Mouse (Mus musculus) midbrain, embryonic 15.5 days (tissue): ENCODE measurements around the gene Kansl1. TPM values are rescaled to one million over a fixed set of nuclear protein-coding genes. Genes with fewer than 3 reads are reported as not detected.

Experiments used
- ATAC-seq: fragments of 200-750 bp; cut with Nextera tagmentation; replicated peaks from 2 replicates; pipeline ENCODE4 v1.8.0; 2017; ENCODE audit warnings: moderate TSS enrichment
- H3K27ac ChIP-seq: fragments of 300-500 bp; sonication (generic); 2 replicates; pipeline ENCODE4 v1.5.1; 2015; ENCODE audit warnings: mild to moderate bottlenecking, inconsistent platforms
- H3K27me3 ChIP-seq: fragments of 300-500 bp; sonication (generic); replicated peaks from 2 replicates; pipeline ENCODE4 v1.6.1; 2015; ENCODE audit warnings: inconsistent platforms
- H3K36me3 ChIP-seq: fragments of 300-500 bp; sonication (generic); replicated peaks from 2 replicates; pipeline ENCODE4 v1.6.1; 2015; ENCODE audit warnings: inconsistent platforms
- H3K4me1 ChIP-seq: fragments of 300-500 bp; sonication (generic); 2 replicates; pipeline ENCODE4 v1.6.1; 2015; ENCODE audit warnings: inconsistent platforms
- H3K4me2 ChIP-seq: fragments of 300-500 bp; sonication (generic); 2 replicates; pipeline ENCODE4 v1.6.1; 2015; ENCODE audit warnings: inconsistent platforms, mild to moderate bottlenecking, moderate library complexity
- H3K4me3 ChIP-seq: fragments of 300-500 bp; sonication (generic); 2 replicates; pipeline ENCODE4 v1.5.1; 2015; ENCODE audit warnings: mild to moderate bottlenecking, inconsistent platforms
- H3K9ac ChIP-seq: fragments of 300-500 bp; sonication (generic); 2 replicates; pipeline ENCODE4 v1.6.1; 2015; ENCODE audit warnings: mild to moderate bottlenecking, inconsistent platforms
- H3K9me3 ChIP-seq: fragments of 300-500 bp; sonication (generic); 2 replicates; pipeline ENCODE4 v1.6.1; 2016; ENCODE audit warnings: inconsistent platforms
- WGBS: fragments of 180-500 bp; shearing (Covaris S2); methylation state at CpG from one replicate; pipeline ENCODE4 v1.1.7; 2015; ENCODE audit warnings: mixed read lengths; 5-methylcytosine and 5-hydroxymethylcytosine counted together
- polyA plus RNA-seq: library from polyadenylated mRNA; unstranded; fragments of >200 nt; fragmentation: Nextera tagmentation; extraction: Ambion mirVana; gene quantifications from 2 replicates; pipeline ENCODE4 v1.2.1, GENCODE M21; 2015

Gene Kansl1
- polyA plus RNA-seq, 1 experiment from 2014 or later = 31.1 TPM

GRCm38 (mm10) chr11:104332105-104332504 is 136.6 kb downstream of the Kansl1 start:
- WGBS = 84% methylated on average over 5 of the region's 5 CpGs
- H3K36me3 ChIP-seq = peaks cover 29% of the 10 kb centered on the region
- H3K4me3 ChIP-seq = no peak overlapping the region
- H3K27ac ChIP-seq = peak overlapping the region; percentile 41; the same call in 1 of the 2 replicates
- ATAC-seq = no peak
- H3K4me2 ChIP-seq = no peak overlapping the region
- no peaks in the 10 kb centered on the region for H3K9me3 ChIP-seq
- no peaks in the 10 kb centered on the region for H3K27me3 ChIP-seq
- H3K9ac ChIP-seq = no peak overlapping the region
- no peaks in the 10 kb centered on the region for H3K4me1 ChIP-seq

GRCm38 (mm10) chr11:104331208-104331607 is 137.5 kb downstream of the Kansl1 start:
- H3K27me3 ChIP-seq = no peaks in the 10 kb centered on the region
- peaks cover 30% of the 10 kb centered on the region for H3K36me3 ChIP-seq
- 0 out of 2 replicates have a peak overlapping the region, but pooled peaks have one; percentile 12 for H3K27ac ChIP-seq
- H3K4me2 ChIP-seq = no peak overlapping the region
- H3K4me3 ChIP-seq = no peak overlapping the region
- H3K9ac ChIP-seq = no peak overlapping the region
- ATAC-seq = no peak
- H3K4me1 ChIP-seq = no peaks in the 10 kb centered on the region
- H3K9me3 ChIP-seq = no peaks in the 10 kb centered on the region
- 88% methylated on average over 3 of the region's 3 CpGs for WGBS

GRCm38 (mm10) chr11:104330151-104330550 is 138.5 kb downstream of the Kansl1 start:
- Histone ChIP-seq H3K4me1 (no peaks in the 10 kb centered on the region), H3K4me2 (no peak overlapping the region), H3K9me3 (no peaks in the 10 kb centered on the region), H3K27me3 (no peaks in the 10 kb centered on the region), H3K9ac (no peak overlapping the region), H3K4me3 (no peak overlapping the region), H3K27ac (0 out of 2 replicates have a peak overlapping the region, but pooled peaks have one; percentile 12), H3K36me3 (peaks cover 21% of the 10 kb centered on the region)
- WGBS = 85% methylated on average over 4 of the region's 4 CpGs
- no peak for ATAC-seq

GRCm38 (mm10) chr11:104329185-104329926 is 139.3 kb downstream of the Kansl1 start:
- 79% methylated on average over 11 of the region's 11 CpGs for WGBS
- Histone ChIP-seq H3K4me1 (no peaks in the 10 kb centered on the region), H3K27me3 (no peaks in the 10 kb centered on the region), H3K9ac (no peak overlapping the region), H3K4me2 (no peak overlapping the region), H3K9me3 (no peaks in the 10 kb centered on the region), H3K4me3 (no peak overlapping the region), H3K27ac (no peak overlapping the region), H3K36me3 (peaks cover 16% of the 10 kb centered on the region)
- ATAC-seq = no peak

DNA sequence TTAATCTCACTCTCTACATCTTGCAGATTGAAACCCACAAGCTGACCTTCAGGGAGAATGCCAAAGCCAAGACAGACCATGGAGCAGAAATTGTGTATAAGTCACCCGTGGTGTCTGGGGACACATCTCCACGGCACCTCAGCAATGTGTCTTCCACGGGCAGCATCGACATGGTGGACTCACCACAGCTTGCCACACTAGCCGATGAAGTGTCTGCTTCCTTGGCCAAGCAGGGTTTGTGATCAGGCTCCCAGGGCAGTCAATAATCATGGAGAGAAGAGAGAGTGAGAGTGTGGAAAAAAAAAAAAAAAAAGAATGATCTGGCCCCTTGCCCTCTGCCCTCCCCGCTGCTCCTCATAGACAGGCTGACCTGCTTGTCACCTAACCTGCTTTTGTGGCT is 140.7 kb downstream of the Kansl1 start:
- H3K4me3 ChIP-seq = no peak overlapping the region
- no peak overlapping the region for H3K9ac ChIP-seq
- no peaks in the 10 kb centered on the region for H3K27me3 ChIP-seq
- WGBS = 89% methylated on average over 6 of the region's 6 CpGs
- H3K27ac ChIP-seq = no peak overlapping the region
- peaks cover 9% of the 10 kb centered on the region; the same call in 1 of the 2 replicates for H3K36me3 ChIP-seq
- no peak for ATAC-seq
- H3K4me2 ChIP-seq = no peak overlapping the region
- no peaks in the 10 kb centered on the region for H3K9me3 ChIP-seq
- no peaks in the 10 kb centered on the region for H3K4me1 ChIP-seq

- no peak overlapping the region for H3K9ac ChIP-seq
- 100% methylated on average over 1 of the region's 1 CpGs for WGBS
- peaks cover 14% of the 10 kb centered on the region; the same call in 1 of the 2 replicates for H3K36me3 ChIP-seq
- no peaks in the 10 kb centered on the region for H3K4me1 ChIP-seq
- no peak for ATAC-seq
- H3K9me3 ChIP-seq = no peaks in the 10 kb centered on the region
- H3K27ac ChIP-seq = no peak overlapping the region
- H3K4me3 ChIP-seq = no peak overlapping the region
- H3K27me3 ChIP-seq = no peaks in the 10 kb centered on the region
- no peak overlapping the region for H3K4me2 ChIP-seq
Measured at GRCm38 (mm10) chr11:104327462-104327861, 141.2 kb downstream of the Kansl1 start.

DNA sequence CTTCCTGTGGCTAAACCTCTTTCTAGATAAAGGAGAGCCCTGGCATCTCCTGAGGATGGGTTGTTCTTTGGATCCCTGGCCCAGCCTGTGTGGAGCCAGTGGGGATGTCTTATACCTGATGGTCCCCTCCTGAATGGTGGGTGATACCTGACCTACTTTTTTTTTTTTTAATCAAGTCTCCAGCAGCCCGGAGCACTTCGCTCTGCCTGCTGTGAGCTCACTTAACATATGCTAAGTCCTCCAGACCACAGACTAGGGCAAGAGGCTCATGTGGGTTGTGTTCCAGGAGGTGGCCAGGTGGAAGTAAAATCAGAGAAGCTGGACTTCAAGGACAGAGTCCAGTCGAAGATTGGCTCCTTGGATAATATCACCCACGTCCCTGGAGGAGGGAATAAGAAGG is 146.5 kb downstream of the Kansl1 start:
- H3K27ac ChIP-seq = no peak overlapping the region
- no peak overlapping the region for H3K4me3 ChIP-seq
- H3K36me3 ChIP-seq = peaks cover 14% of the 10 kb centered on the region; the same call in 1 of the 2 replicates
- no peaks in the 10 kb centered on the region for H3K9me3 ChIP-seq
- WGBS = 30% methylated on average over 4 of the region's 4 CpGs
- H3K4me2 ChIP-seq = no peak overlapping the region
- H3K4me1 ChIP-seq = peaks cover 21% of the 10 kb centered on the region
- no peak overlapping the region for H3K9ac ChIP-seq
- no peak for ATAC-seq
- no peaks in the 10 kb centered on the region for H3K27me3 ChIP-seq

DNA sequence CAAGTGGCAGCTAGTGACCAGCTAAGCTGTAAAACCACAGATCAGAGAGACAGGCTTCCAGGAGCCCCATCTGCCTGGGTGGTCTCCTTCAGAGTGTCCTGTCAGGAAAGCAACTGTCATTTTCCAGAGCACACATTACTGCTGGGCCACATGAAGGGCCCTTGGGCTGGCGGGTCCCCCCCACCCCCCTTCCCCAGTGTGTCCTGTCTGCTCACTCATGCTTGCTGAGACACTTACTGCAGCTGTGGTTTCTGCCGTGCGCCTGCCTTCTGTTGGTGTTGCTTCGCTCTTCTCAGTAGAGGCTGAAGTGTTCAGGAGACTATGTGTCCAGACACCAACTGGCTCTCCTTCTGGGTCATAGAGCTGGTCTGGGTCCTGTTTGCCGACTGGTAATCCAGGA is 148.2 kb downstream of the Kansl1 start:
- Histone ChIP-seq H3K27ac (no peak overlapping the region), H3K4me2 (no peak overlapping the region), H3K4me3 (no peak overlapping the region), H3K4me1 (peaks cover 21% of the 10 kb centered on the region), H3K9ac (no peak overlapping the region), H3K27me3 (no peaks in the 10 kb centered on the region), H3K9me3 (no peaks in the 10 kb centered on the region), H3K36me3 (peaks cover 9% of the 10 kb centered on the region; the same call in 1 of the 2 replicates)
- WGBS = 57% methylated on average over 5 of the region's 5 CpGs
- ATAC-seq = no peak

- 2% methylated on average over 24 of the region's 24 CpGs for WGBS
- Histone ChIP-seq H3K4me1 (peaks cover 21% of the 10 kb centered on the region), H3K9me3 (no peaks in the 10 kb centered on the region), H3K27me3 (no peaks in the 10 kb centered on the region), H3K4me3 (peak overlapping the region; percentile 22), H3K36me3 (peaks cover 12% of the 10 kb centered on the region; the same call in 1 of the 2 replicates), H3K4me2 (peak overlapping the region; percentile 46), H3K9ac (peak overlapping the region; percentile 26; the same call in 1 of the 2 replicates), H3K27ac (peak overlapping the region; percentile 60)
- ATAC-seq = peak; percentile 43; the same call in 1 of the 2 replicates
Measured at GRCm38 (mm10) chr11:104318940-104319781, 149.5 kb downstream of the Kansl1 start.

DNA sequence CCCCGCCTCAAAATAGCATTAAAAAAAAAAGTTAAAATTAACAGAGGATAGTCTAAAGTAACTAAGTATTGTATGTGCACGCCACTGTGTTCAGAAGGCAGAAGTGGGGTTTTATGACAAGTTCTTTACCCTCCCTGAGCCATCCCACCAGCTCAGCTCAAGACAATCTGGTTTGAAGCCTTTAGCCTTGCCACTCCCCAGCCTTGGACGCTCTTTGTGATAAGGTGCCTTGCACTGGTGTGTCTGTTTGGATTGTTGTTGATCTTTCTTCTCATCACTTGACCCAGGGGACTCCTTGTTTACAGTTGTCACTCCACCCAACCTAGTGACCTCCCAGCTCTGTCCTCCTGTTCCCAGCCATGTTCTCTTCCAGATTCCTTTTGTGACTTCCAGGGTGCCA is 151.0 kb downstream of the Kansl1 start:
- no peaks in the 10 kb centered on the region for H3K9me3 ChIP-seq
- no peaks in the 10 kb centered on the region for H3K27me3 ChIP-seq
- H3K27ac ChIP-seq = no peak overlapping the region
- peaks cover 21% of the 10 kb centered on the region for H3K4me1 ChIP-seq
- ATAC-seq = no peak
- H3K9ac ChIP-seq = no peak overlapping the region
- H3K36me3 ChIP-seq = peaks cover 23% of the 10 kb centered on the region
- H3K4me3 ChIP-seq = no peak overlapping the region
- H3K4me2 ChIP-seq = no peak overlapping the region
- 80% methylated on average over 3 of the region's 3 CpGs for WGBS

DNA sequence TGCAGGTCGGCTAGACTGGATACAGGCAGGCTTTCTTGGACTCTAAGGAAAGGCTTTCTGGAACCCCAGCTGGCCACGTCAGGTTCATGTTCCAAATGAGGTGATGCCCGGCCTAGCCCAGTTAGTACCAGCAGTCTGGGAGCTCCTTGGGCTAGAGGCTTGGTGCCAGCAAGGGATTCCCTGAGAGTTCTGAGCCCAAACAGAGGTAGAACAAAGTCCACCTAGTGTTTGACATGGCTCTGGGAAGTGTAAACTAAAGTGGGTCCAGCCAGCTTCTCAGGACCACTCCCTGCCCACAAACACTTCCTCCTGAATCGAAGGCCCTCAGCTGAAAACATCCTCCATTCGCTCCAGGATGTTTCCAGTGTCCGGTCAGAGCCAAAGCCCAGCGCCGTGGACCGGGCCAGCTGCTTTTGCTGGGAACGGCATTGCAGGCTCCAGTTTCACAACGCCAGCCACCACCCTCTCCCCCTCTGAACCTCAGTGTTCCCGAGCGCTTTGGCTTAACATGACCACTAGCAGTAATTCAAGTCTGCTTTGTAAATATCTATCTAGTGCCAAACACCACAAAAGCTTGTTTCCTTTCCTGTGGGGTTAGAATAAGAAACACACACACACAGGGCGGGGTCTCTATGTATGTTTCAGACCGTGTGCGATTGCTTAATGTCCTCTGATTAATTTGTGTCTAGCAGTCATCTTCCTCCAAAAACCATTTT is 151.8 kb downstream of the Kansl1 start:
- Histone ChIP-seq H3K27ac (peak overlapping the region; percentile 2; the same call in 1 of the 2 replicates), H3K4me2 (no peak overlapping the region), H3K9me3 (no peaks in the 10 kb centered on the region), H3K4me1 (peaks cover 21% of the 10 kb centered on the region), H3K27me3 (no peaks in the 10 kb centered on the region), H3K36me3 (peaks cover 19% of the 10 kb centered on the region), H3K4me3 (no peak overlapping the region), H3K9ac (no peak overlapping the region)
- 76% methylated on average over 16 of the region's 16 CpGs for WGBS
- no peak for ATAC-seq

GRCm38 (mm10) chr11:104315703-104316102 is 153.0 kb downstream of the Kansl1 start:
- H3K9me3 ChIP-seq = no peaks in the 10 kb centered on the region
- 3% methylated on average over 6 of the region's 6 CpGs for WGBS
- ATAC-seq = no peak
- H3K27ac ChIP-seq = no peak overlapping the region
- peaks cover 30% of the 10 kb centered on the region for H3K36me3 ChIP-seq
- no peak overlapping the region for H3K9ac ChIP-seq
- H3K4me1 ChIP-seq = peaks cover 21% of the 10 kb centered on the region
- no peak overlapping the region for H3K4me2 ChIP-seq
- H3K4me3 ChIP-seq = no peak overlapping the region
- no peaks in the 10 kb centered on the region for H3K27me3 ChIP-seq
